Mouse (Mus musculus): ENCODE results near the gene Usp45.

The Usp45 gene

GRCm38 (mm10) chr4:21801013-21801412, 34.1 kb downstream of the Usp45 start:
- DNase-seq = no peak

- DNase-seq = no peak
Observed at GRCm38 (mm10) chr4:21801620-21802019, 34.7 kb downstream of the Usp45 start.

- DNase-seq = no peak
Observed at GRCm38 (mm10) chr4:21807204-21807603, 40.2 kb downstream of the Usp45 start.

GRCm38 (mm10) chr4:21810608-21811007, 43.7 kb downstream of the Usp45 start:
- DNase-seq = no peak

GRCm38 (mm10) chr4:21812635-21813034, 45.7 kb downstream of the Usp45 start:
- DNase-seq = no peak

GRCm38 (mm10) chr4:21814029-21814428, 47.1 kb downstream of the Usp45 start:
- peak; percentile 23 to 24 for DNase-seq

GRCm38 (mm10) chr4:21826616-21827015, 59.7 kb downstream of the Usp45 start:
- no peak for DNase-seq

- DNase-seq = no peak
Observed at GRCm38 (mm10) chr4:21832844-21833243, 65.9 kb downstream of the Usp45 start.

- peak; percentile 96 for DNase-seq
Observed at GRCm38 (mm10) chr4:21847481-21848286, 80.7 kb downstream of the Usp45 start, which contains the start of gene Pnisr. Pnisr (plus strand) TSS chr4:21847583.

GRCm38 (mm10) chr4:21848287-21848630, 81.3 kb downstream of the Usp45 start:
- peak; percentile 84 to 90 for DNase-seq

GRCm38 (mm10) chr4:21857481-21857880, 90.5 kb downstream of the Usp45 start:
- DNase-seq = no peak

GRCm38 (mm10) chr4:21865226-21865625, 98.3 kb downstream of the Usp45 start:
- no peak for DNase-seq

GRCm38 (mm10) chr4:21878776-21879175, 111.8 kb downstream of the Usp45 start:
- DNase-seq = no peak

- DNase-seq = peak; percentile 74 to 80
Observed at GRCm38 (mm10) chr4:21879565-21880220, 112.7 kb downstream of the Usp45 start, which contains the start of gene Coq3. Coq3 (plus strand) TSS chr4:21879673.

GRCm38 (mm10) chr4:21882806-21883205, 115.8 kb downstream of the Usp45 start:
- no peak for DNase-seq

- DNase-seq = no peak
Observed at GRCm38 (mm10) chr4:21885831-21886230, 118.9 kb downstream of the Usp45 start.

All from kidney, adult 8-10 months (tissue).